Mouse (Mus musculus): ENCODE data around the gene Tmtc4. TPM values are rescaled to one million over a fixed set of nuclear protein-coding genes. Genes with fewer than 3 reads are reported as not detected.

Tmtc4 gene
- polyA plus RNA-seq, 1 experiment from 2014 or later: 23.6 TPM

GRCm38 (mm10) chr14:122912137-122912536, 71.7 kb downstream of the Tmtc4 start:
- H3K9ac ChIP-seq: peak overlapping the region; percentile 64; the same call in 1 of the 2 replicates

GRCm38 (mm10) chr14:122911265-122911664, 72.6 kb downstream of the Tmtc4 start:
- no peak overlapping the region for H3K4me3 ChIP-seq (replicated peaks)
- peak; percentile 4; the same call in 1 of the 2 replicates for ATAC-seq

More at GRCm38 (mm10) chr14:122912137-122912536, 71.7 kb downstream of the Tmtc4 start:
- Histone ChIP-seq H3K4me2 (replicated peaks) (peak overlapping the region; percentile 93), H3K27me3 (replicated peaks) (no peaks in the 10 kb centered on the region), H3K9me3 (no peaks in the 10 kb centered on the region), H3K36me3 (no peaks in the 10 kb centered on the region), H3K4me3 (replicated peaks) (peak overlapping the region; percentile 67), H3K27ac (no peak overlapping the region), H3K4me1 (replicated peaks) (no peaks in the 10 kb centered on the region)
- ATAC-seq: no peak
- WGBS: 56% methylated on average over 1 of the region's 1 CpGs

GRCm38 (mm10) chr14:122909368-122910091, 74.3 kb downstream of the Tmtc4 start:
- Histone ChIP-seq H3K27me3 (replicated peaks) (no peaks in the 10 kb centered on the region), H3K27ac (peak overlapping the region; percentile 54; the same call in 1 of the 2 replicates), H3K4me3 (replicated peaks) (no peak overlapping the region), H3K9me3 (no peaks in the 10 kb centered on the region), H3K9ac (no peak overlapping the region), H3K4me2 (replicated peaks) (peak overlapping the region; percentile 24; the same call in 1 of the 2 replicates), H3K4me1 (replicated peaks) (no peaks in the 10 kb centered on the region), H3K36me3 (no peaks in the 10 kb centered on the region)
- 58% methylated on average over 5 of the region's 5 CpGs for WGBS
- peak; percentile 76 for ATAC-seq

More at GRCm38 (mm10) chr14:122911265-122911664, 72.6 kb downstream of the Tmtc4 start:
- H3K4me1 ChIP-seq (replicated peaks): no peaks in the 10 kb centered on the region
- H3K4me2 ChIP-seq (replicated peaks): peak overlapping the region; percentile 93; the same call in 1 of the 2 replicates
- no peaks in the 10 kb centered on the region for H3K9me3 ChIP-seq
- H3K27ac ChIP-seq: no peak overlapping the region; the same call in 1 of the 2 replicates
- H3K9ac ChIP-seq: no peak overlapping the region
- H3K27me3 ChIP-seq (replicated peaks): no peaks in the 10 kb centered on the region
- no peaks in the 10 kb centered on the region for H3K36me3 ChIP-seq

- 89% methylated on average over 4 of the region's 4 CpGs for WGBS
These were observed 75.8 kb downstream of the Tmtc4 start for GRCm38 (mm10) chr14:122908075-122908474.

GRCm38 (mm10) chr14:122905007-122905406, 78.8 kb downstream of the Tmtc4 start:
- ATAC-seq: no peak
- Histone ChIP-seq H3K4me1 (replicated peaks) (peaks cover 11% of the 10 kb centered on the region), H3K9ac (no peak overlapping the region), H3K4me2 (replicated peaks) (no peak overlapping the region), H3K27me3 (replicated peaks) (no peaks in the 10 kb centered on the region), H3K4me3 (replicated peaks) (no peak overlapping the region), H3K36me3 (no peaks in the 10 kb centered on the region), H3K9me3 (no peaks in the 10 kb centered on the region), H3K27ac (no peak overlapping the region)
- 96% methylated on average over 1 of the region's 1 CpGs for WGBS

More at GRCm38 (mm10) chr14:122908075-122908474, 75.8 kb downstream of the Tmtc4 start:
- no peak overlapping the region for H3K27ac ChIP-seq
- H3K4me3 ChIP-seq (replicated peaks): no peak overlapping the region
- H3K27me3 ChIP-seq (replicated peaks): no peaks in the 10 kb centered on the region
- no peak overlapping the region for H3K9ac ChIP-seq
- no peak for ATAC-seq
- no peaks in the 10 kb centered on the region for H3K36me3 ChIP-seq
- peaks cover 2% of the 10 kb centered on the region; the same call in 1 of the 2 replicates for H3K4me1 ChIP-seq (replicated peaks)
- H3K9me3 ChIP-seq: no peaks in the 10 kb centered on the region
- H3K4me2 ChIP-seq (replicated peaks): no peak overlapping the region

GRCm38 (mm10) chr14:122903923-122904351, 79.9 kb downstream of the Tmtc4 start:
- no peak for ATAC-seq
- peaks cover 11% of the 10 kb centered on the region for H3K4me1 ChIP-seq (replicated peaks)
- H3K9me3 ChIP-seq: no peaks in the 10 kb centered on the region
- WGBS: 53% methylated on average over 2 of the region's 2 CpGs
- no peak overlapping the region for H3K27ac ChIP-seq
- H3K36me3 ChIP-seq: no peaks in the 10 kb centered on the region
- no peak overlapping the region for H3K4me2 ChIP-seq (replicated peaks)
- no peak overlapping the region for H3K9ac ChIP-seq
- H3K4me3 ChIP-seq (replicated peaks): no peak overlapping the region
- no peaks in the 10 kb centered on the region for H3K27me3 ChIP-seq (replicated peaks)

GRCm38 (mm10) chr14:122902884-122903283, 81.0 kb downstream of the Tmtc4 start:
- ATAC-seq: peak; percentile 66
- H3K4me3 ChIP-seq (replicated peaks): no peak overlapping the region
- H3K9me3 ChIP-seq: no peaks in the 10 kb centered on the region
- H3K4me2 ChIP-seq (replicated peaks): no peak overlapping the region
- WGBS: 60% methylated on average over 4 of the region's 4 CpGs
- H3K9ac ChIP-seq: no peak overlapping the region
- H3K36me3 ChIP-seq: no peaks in the 10 kb centered on the region
- H3K4me1 ChIP-seq (replicated peaks): peaks cover 11% of the 10 kb centered on the region
- 0 out of 2 replicates have a peak overlapping the region, but pooled peaks have one; percentile 23 for H3K27ac ChIP-seq
- H3K27me3 ChIP-seq (replicated peaks): no peaks in the 10 kb centered on the region

- peaks cover 11% of the 10 kb centered on the region for H3K4me1 ChIP-seq (replicated peaks)
- peak; percentile 90 for ATAC-seq
- peak overlapping the region; percentile 32; the same call in 1 of the 2 replicates for H3K27ac ChIP-seq
- no peaks in the 10 kb centered on the region for H3K36me3 ChIP-seq
- no peak overlapping the region for H3K4me2 ChIP-seq (replicated peaks)
- no peak overlapping the region for H3K4me3 ChIP-seq (replicated peaks)
- H3K27me3 ChIP-seq (replicated peaks): no peaks in the 10 kb centered on the region
- no peak overlapping the region for H3K9ac ChIP-seq
- WGBS: 48% methylated on average over 2 of the region's 2 CpGs
- no peaks in the 10 kb centered on the region for H3K9me3 ChIP-seq
These were observed 81.7 kb downstream of the Tmtc4 start for GRCm38 (mm10) chr14:122902136-122902535.

GRCm38 (mm10) chr14:122901715-122902114, 82.1 kb downstream of the Tmtc4 start:
- Histone ChIP-seq H3K27ac (0 out of 2 replicates have a peak overlapping the region, but pooled peaks have one; percentile 4), H3K9me3 (no peaks in the 10 kb centered on the region), H3K4me3 (replicated peaks) (no peak overlapping the region), H3K27me3 (replicated peaks) (no peaks in the 10 kb centered on the region), H3K36me3 (no peaks in the 10 kb centered on the region), H3K4me2 (replicated peaks) (peak overlapping the region; percentile 18; the same call in 1 of the 2 replicates), H3K9ac (no peak overlapping the region), H3K4me1 (replicated peaks) (peaks cover 11% of the 10 kb centered on the region)
- WGBS: 79% methylated on average over 2 of the region's 2 CpGs
- peak; percentile 32 for ATAC-seq

- Histone ChIP-seq H3K4me1 (replicated peaks) (peaks cover 11% of the 10 kb centered on the region), H3K27ac (no peak overlapping the region), H3K4me3 (replicated peaks) (no peak overlapping the region), H3K36me3 (no peaks in the 10 kb centered on the region), H3K27me3 (replicated peaks) (no peaks in the 10 kb centered on the region), H3K9ac (no peak overlapping the region), H3K9me3 (no peaks in the 10 kb centered on the region), H3K4me2 (replicated peaks) (no peak overlapping the region)
- WGBS: 68% methylated on average over 3 of the region's 3 CpGs
- ATAC-seq: no peak
These were observed 82.7 kb downstream of the Tmtc4 start for GRCm38 (mm10) chr14:122901177-122901576.

GRCm38 (mm10) chr14:122900679-122901078, 83.2 kb downstream of the Tmtc4 start:
- H3K4me2 ChIP-seq (replicated peaks): no peak overlapping the region
- no peaks in the 10 kb centered on the region for H3K27me3 ChIP-seq (replicated peaks)
- H3K4me3 ChIP-seq (replicated peaks): no peak overlapping the region
- ATAC-seq: no peak
- no peaks in the 10 kb centered on the region for H3K36me3 ChIP-seq
- H3K4me1 ChIP-seq (replicated peaks): peaks cover 11% of the 10 kb centered on the region
- no peak overlapping the region for H3K9ac ChIP-seq
- H3K27ac ChIP-seq: no peak overlapping the region
- no peaks in the 10 kb centered on the region for H3K9me3 ChIP-seq

- no peaks in the 10 kb centered on the region for H3K27me3 ChIP-seq (replicated peaks)
- no peak overlapping the region for H3K4me3 ChIP-seq (replicated peaks)
- H3K4me2 ChIP-seq (replicated peaks): no peak overlapping the region
- H3K27ac ChIP-seq: no peak overlapping the region
- ATAC-seq: no peak
- H3K36me3 ChIP-seq: no peaks in the 10 kb centered on the region
- peaks cover 11% of the 10 kb centered on the region for H3K4me1 ChIP-seq (replicated peaks)
- no peak overlapping the region for H3K9ac ChIP-seq
- no peaks in the 10 kb centered on the region for H3K9me3 ChIP-seq
These were observed 85.3 kb downstream of the Tmtc4 start for GRCm38 (mm10) chr14:122898550-122898949.

GRCm38 (mm10) chr14:122896106-122896505, 87.7 kb downstream of the Tmtc4 start:
- Histone ChIP-seq H3K4me1 (replicated peaks) (no peaks in the 10 kb centered on the region), H3K27me3 (replicated peaks) (no peaks in the 10 kb centered on the region), H3K4me2 (replicated peaks) (no peak overlapping the region), H3K27ac (no peak overlapping the region), H3K36me3 (0 out of 2 replicates have a peak, but pooled peaks cover 6% of the 10 kb centered on the region), H3K4me3 (replicated peaks) (no peak overlapping the region), H3K9me3 (no peaks in the 10 kb centered on the region), H3K9ac (no peak overlapping the region)
- WGBS: 92% methylated on average over 1 of the region's 1 CpGs
- no peak for ATAC-seq

All from intestine, embryonic 15.5 days (tissue).